Mouse (Mus musculus) small intestine, adult 2 months (tissue): ENCODE results near the gene Arid3a.

ENCODE experiments used
- CTCF ChIP-seq: fragments of 200-500 bp; IDR thresholded peaks from 2 replicates; pipeline ENCODE4 v1.5.1; 2012; ENCODE audit warnings: low read depth, mild to moderate bottlenecking, control low read depth, inconsistent platforms, low read length, moderate library complexity, mixed read lengths; ENCODE audit not compliant: insufficient replicate concordance, insufficient read length; ENCODE audit errors: extremely low read depth
- POLR2A ChIP-seq: fragments of 200-500 bp; IDR thresholded peaks from 2 replicates; pipeline ENCODE4 v1.6.1; 2012; ENCODE audit warnings: low read depth, mild to moderate bottlenecking, control low read depth, inconsistent platforms, low read length, moderate library complexity

- TF ChIP-seq POLR2A, result no peak
- TF ChIP-seq CTCF, result no peak
These were observed 9.2 kb upstream of the Arid3a start for GRCm38 (mm10) chr10:79917532-79918100.
